Mouse (Mus musculus): ENCODE measurements around the gene Fezf1.

Fezf1 gene

GRCm38 (mm10) chr6:23246790-23247511 lies 1.2 kb downstream of the Fezf1 start:
- DNase-seq, result no peak

GRCm38 (mm10) chr6:23246061-23246789 lies 1.9 kb downstream of the Fezf1 start:
- no peak for DNase-seq

GRCm38 (mm10) chr6:23245545-23246011 lies 2.6 kb downstream of the Fezf1 start:
- DNase-seq, result no peak

- DNase-seq, result no peak
Observed at GRCm38 (mm10) chr6:23245121-23245520, 3.0 kb downstream of the Fezf1 start.

GRCm38 (mm10) chr6:23243821-23244760 lies 4.1 kb downstream of the Fezf1 start:
- no peak for DNase-seq

- DNase-seq, result no peak
Observed at GRCm38 (mm10) chr6:23211499-23211898, 36.7 kb downstream of the Fezf1 start.

- DNase-seq, result no peak
Observed at GRCm38 (mm10) chr6:23207791-23208190, 40.4 kb downstream of the Fezf1 start.

- no peak for DNase-seq
Observed at GRCm38 (mm10) chr6:23202630-23203029, 45.5 kb downstream of the Fezf1 start.
